Mouse (Mus musculus) heart, postnatal 0 days (tissue): ENCODE measurements around the gene Ankrd33. TPM values are rescaled to one million over a fixed set of nuclear protein-coding genes. Genes with fewer than 3 reads are reported as not detected.

Experiments used
- ATAC-seq: fragments of 200-750 bp; cut with Nextera tagmentation; 2 replicates; pipeline ENCODE4 v1.8.0; 2017; ENCODE audit warnings: low read depth, moderate number of reproducible peaks, moderate library complexity; ENCODE audit not compliant: insufficient read depth
- DNase-seq: peaks from one replicate; pipeline ENCODE4 v3.0.0-alpha.2; 2016; ENCODE audit warnings: low spot score
- H3K27ac ChIP-seq: fragments of 300-500 bp; sonication (generic); 2 replicates; pipeline ENCODE4 v1.5.1; 2014; ENCODE audit warnings: low read depth, mild to moderate bottlenecking
- H3K27me3 ChIP-seq: fragments of 300-500 bp; sonication (generic); 2 replicates; pipeline ENCODE4 v1.6.1; 2014; ENCODE audit warnings: low read length, mixed read lengths; ENCODE audit not compliant: control insufficient read depth, insufficient read depth
- H3K36me3 ChIP-seq: fragments of 300-500 bp; sonication (generic); replicated peaks from 2 replicates; pipeline ENCODE4 v1.6.1; 2014; ENCODE audit warnings: low read length, mixed read lengths; ENCODE audit not compliant: control insufficient read depth, insufficient read depth
- H3K4me1 ChIP-seq: fragments of 300-500 bp; sonication (generic); 2 replicates; pipeline ENCODE4 v1.6.1; 2014; ENCODE audit warnings: antibody characterized with exemption; ENCODE audit not compliant: control insufficient read depth, insufficient read depth
- H3K4me2 ChIP-seq: fragments of 300-500 bp; sonication (generic); 2 replicates; pipeline ENCODE4 v1.6.1; 2014; ENCODE audit warnings: low read depth, mild to moderate bottlenecking, low read length, moderate library complexity
- H3K4me3 ChIP-seq: fragments of 300-500 bp; sonication (generic); 2 replicates; pipeline ENCODE4 v1.5.1; 2014; ENCODE audit warnings: low read depth, low read length
- H3K9ac ChIP-seq: fragments of 300-500 bp; sonication (generic); replicated peaks from 2 replicates; pipeline ENCODE4 v1.6.1; 2014; ENCODE audit warnings: low read depth, low read length, mixed read lengths
- H3K9me3 ChIP-seq: fragments of 300-500 bp; sonication (generic); replicated peaks from 2 replicates; pipeline ENCODE4 v1.6.1; 2016; ENCODE audit warnings: low read length; ENCODE audit not compliant: control insufficient read depth
- CTCF ChIP-seq: IDR thresholded peaks from 2 replicates; pipeline ENCODE4 v1.5.1; 2016; ENCODE audit warnings: antibody characterized with exemption, control low read depth, low read depth
- EP300 ChIP-seq: IDR thresholded peaks from 2 replicates; pipeline ENCODE4 v1.6.1; 2016; ENCODE audit warnings: antibody characterized with exemption, low read depth
- WGBS: fragments of 180-500 bp; shearing (Covaris S2); extraction: QIAGEN DNeasy Blood & Tissue Kit; methylation state at CpG from one replicate; pipeline ENCODE4 v1.1.7; 2014; 5-methylcytosine and 5-hydroxymethylcytosine counted together
- polyA plus RNA-seq: library from polyadenylated mRNA; unstranded; fragments of >200 nt; fragmentation: Nextera tagmentation; extraction: Ambion mirVana; gene quantifications from 2 replicates; pipeline ENCODE4 v1.2.1, GENCODE M21; 2015
- total RNA-seq: library from RNA; depleted of rRNA; stranded (reverse); fragments of >200 nt; gene quantifications from 2 replicates; pipeline ENCODE4 v1.2.3, GENCODE M21; 2014; ENCODE audit warnings: low replicate concordance; rRNA removed

Gene Ankrd33
- total and polyA plus RNA-seq, 2 experiments from 2014 or later: not detected

DNA sequence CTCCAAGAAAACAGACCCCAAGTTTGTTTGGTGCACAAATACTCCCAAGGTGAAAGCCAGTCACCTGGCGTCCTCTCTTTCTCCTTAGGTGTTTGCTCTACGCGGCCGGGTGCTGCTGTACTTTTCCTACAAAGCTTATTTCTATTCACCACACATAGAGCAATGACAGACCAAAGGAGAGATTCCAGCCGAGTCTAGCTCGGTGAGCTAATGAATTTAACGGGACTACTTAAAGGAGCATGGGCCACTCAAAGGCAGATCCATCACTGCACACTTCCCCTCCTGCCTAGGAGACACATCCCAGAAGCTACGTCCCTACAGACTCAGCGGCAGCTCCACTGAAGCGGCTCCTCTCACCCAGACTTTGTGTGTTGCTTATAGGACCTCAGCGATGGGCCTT is 52.0 kb downstream of the Ankrd33 start:
- TF ChIP-seq CTCF (no peak), EP300 (no peak)
- ATAC-seq: no peak
- 67% methylated on average over 11 of the region's 11 CpGs for WGBS

More for the DNA sequence above, 52.0 kb downstream of the Ankrd33 start:
- Histone ChIP-seq H3K36me3 (no peaks in the 10 kb centered on the region), H3K27me3 (no peaks in the 10 kb centered on the region), H3K9ac (no peak overlapping the region), H3K4me3 (no peak overlapping the region), H3K9me3 (no peaks in the 10 kb centered on the region), H3K4me2 (no peak overlapping the region), H3K4me1 (peaks cover 5% of the 10 kb centered on the region; the same call in 1 of the 2 replicates), H3K27ac (no peak overlapping the region)
- no peak for DNase-seq

Other genes starting within 250 kb of the Ankrd33 start
- gene Scn8a, start 245.9 kb upstream of the Ankrd33 start, total RNA-seq: not detected in 2 replicates
- gene Scn8a, start 245.9 kb upstream of the Ankrd33 start, polyA plus RNA-seq: 0.11 and 0.16 TPM in 2 replicates
- not detected in 2 replicates for gene Gm47841, start 68.4 kb upstream of the Ankrd33 start, total RNA-seq
- not detected in 2 replicates for gene Gm47841, start 68.4 kb upstream of the Ankrd33 start, polyA plus RNA-seq
- gene Fignl2, start 37.2 kb upstream of the Ankrd33 start, total RNA-seq: 3.9 and 4.1 TPM in 2 replicates
- 0.05 and 0.12 TPM in 2 replicates for gene Fignl2, start 37.2 kb upstream of the Ankrd33 start, polyA plus RNA-seq
- gene Acvrl1, start 12.8 kb downstream of the Ankrd33 start, total RNA-seq: 18.6 and 36.0 TPM in 2 replicates
- gene Acvrl1, start 12.8 kb downstream of the Ankrd33 start, polyA plus RNA-seq: 9.3 and 10.4 TPM in 2 replicates
- 22.3 and 25.9 TPM in 2 replicates for gene Acvr1b, start 58.3 kb downstream of the Ankrd33 start, total RNA-seq
- 5.2 and 5.8 TPM in 2 replicates for gene Acvr1b, start 58.3 kb downstream of the Ankrd33 start, polyA plus RNA-seq
- 8.0 and 21.3 TPM in 2 replicates for gene Grasp, start 108.4 kb downstream of the Ankrd33 start, total RNA-seq
- gene Grasp, start 108.4 kb downstream of the Ankrd33 start, polyA plus RNA-seq: 2.0 and 2.3 TPM in 2 replicates
- gene Nr4a1, start 138.5 kb downstream of the Ankrd33 start, total RNA-seq: 40.2 and 56.0 TPM in 2 replicates
- gene Nr4a1, start 138.5 kb downstream of the Ankrd33 start, polyA plus RNA-seq: 7.4 and 8.6 TPM in 2 replicates
- 43.7 and 61.6 TPM in 2 replicates for gene Atg101, start 168.5 kb downstream of the Ankrd33 start, total RNA-seq
- 48.6 and 53.4 TPM in 2 replicates for gene Atg101, start 168.5 kb downstream of the Ankrd33 start, polyA plus RNA-seq
- 6.5 and 8.4 TPM in 2 replicates for gene 6030408B16Rik, start 177.5 kb downstream of the Ankrd33 start, total RNA-seq
- 6.4 and 8.1 TPM in 2 replicates for gene 6030408B16Rik, start 177.5 kb downstream of the Ankrd33 start, polyA plus RNA-seq